Mouse (Mus musculus): Measurements from ENCODE around the gene Gm45785.

DNA sequence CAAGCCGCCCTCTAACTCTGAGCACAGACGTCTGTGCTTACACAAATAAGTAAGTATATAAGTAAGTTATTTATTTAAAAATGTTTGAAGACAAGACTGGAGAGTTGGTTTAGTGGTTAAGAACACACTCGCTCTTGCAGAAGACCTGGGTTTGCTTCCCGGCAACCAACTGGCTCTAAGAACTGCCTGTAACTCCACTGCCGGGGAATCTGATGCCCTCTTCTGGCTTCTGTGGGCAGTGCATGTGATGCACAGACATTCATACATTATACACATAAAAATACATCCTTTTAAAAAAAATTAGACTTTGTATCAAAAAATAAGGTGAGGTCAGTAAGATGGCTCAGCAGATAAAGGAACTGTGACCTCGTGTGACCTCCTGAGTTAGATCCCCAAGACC lies 45.6 kb downstream of the Gm45785 start:
- TF ChIP-seq POLR2A (IDR thresholded peaks at IDR 0.05; ENCODE audit: low read depth, low read length) (no peak), CTCF (IDR thresholded peaks at IDR 0.05; ENCODE audit: extremely low read depth, insufficient read depth, insufficient read length, insufficient replicate concordance) (no peak)

All from spleen, adult 2 months (tissue).